Mouse (Mus musculus) hindbrain, embryonic 16.5 days (tissue): ENCODE measurements around the gene Map1s. TPM values are rescaled to one million over a fixed set of nuclear protein-coding genes. Genes with fewer than 3 reads are reported as not detected.

ENCODE experiments used
- ATAC-seq: fragments of 200-750 bp; cut with Nextera tagmentation; 2 replicates; pipeline ENCODE4 v1.8.0; 2017; ENCODE audit warnings: moderate TSS enrichment, moderate library complexity
- H3K27ac ChIP-seq: fragments of 300-500 bp; sonication (generic); 2 replicates; pipeline ENCODE4 v1.5.1; 2014; ENCODE audit warnings: low read depth, mild to moderate bottlenecking, control low read depth, low read length, moderate library complexity
- H3K27me3 ChIP-seq: fragments of 300-500 bp; sonication (generic); replicated peaks from 2 replicates; pipeline ENCODE4 v1.6.1; 2014; ENCODE audit warnings: low read length; ENCODE audit not compliant: control insufficient read depth, insufficient read depth
- H3K36me3 ChIP-seq: fragments of 300-500 bp; sonication (generic); 2 replicates; pipeline ENCODE4 v1.6.1; 2014; ENCODE audit warnings: mild to moderate bottlenecking, low read length, moderate library complexity, mixed read lengths; ENCODE audit not compliant: control insufficient read depth, insufficient read depth
- H3K4me1 ChIP-seq: fragments of 300-500 bp; sonication (generic); 2 replicates; pipeline ENCODE4 v1.6.1; 2014; ENCODE audit warnings: low read depth, low read length; ENCODE audit not compliant: control insufficient read depth, insufficient read depth
- H3K4me2 ChIP-seq: fragments of 300-500 bp; sonication (generic); 2 replicates; pipeline ENCODE4 v1.6.1; 2014; ENCODE audit warnings: mild to moderate bottlenecking, low read length, control low read depth, moderate library complexity
- H3K4me3 ChIP-seq: fragments of 300-500 bp; sonication (generic); 2 replicates; pipeline ENCODE4 v1.5.1; 2014; ENCODE audit warnings: mild to moderate bottlenecking, low read length, control low read depth, moderate library complexity
- H3K9ac ChIP-seq: fragments of 300-500 bp; sonication (generic); 2 replicates; pipeline ENCODE4 v1.6.1; 2014; ENCODE audit warnings: low read depth, mild to moderate bottlenecking, control low read depth, low read length, moderate library complexity
- H3K9me3 ChIP-seq: fragments of 300-500 bp; sonication (generic); 2 replicates; pipeline ENCODE4 v1.6.1; 2014; ENCODE audit warnings: mild to moderate bottlenecking, low read length, moderate library complexity; ENCODE audit not compliant: control insufficient read depth
- WGBS: fragments of 180-500 bp; shearing (Covaris S2); extraction: QIAGEN DNeasy Blood & Tissue Kit; methylation state at CpG from one replicate; pipeline ENCODE4 v1.1.7; 2014; 5-methylcytosine and 5-hydroxymethylcytosine counted together
- polyA plus RNA-seq: library from polyadenylated mRNA; unstranded; fragments of >200 nt; fragmentation: Nextera tagmentation; extraction: Ambion mirVana; gene quantifications from 2 replicates; pipeline ENCODE4 v1.2.1, GENCODE M21; 2015

The Map1s gene
- polyA plus RNA-seq, 1 experiment from 2014 or later: 57.8 TPM

DNA sequence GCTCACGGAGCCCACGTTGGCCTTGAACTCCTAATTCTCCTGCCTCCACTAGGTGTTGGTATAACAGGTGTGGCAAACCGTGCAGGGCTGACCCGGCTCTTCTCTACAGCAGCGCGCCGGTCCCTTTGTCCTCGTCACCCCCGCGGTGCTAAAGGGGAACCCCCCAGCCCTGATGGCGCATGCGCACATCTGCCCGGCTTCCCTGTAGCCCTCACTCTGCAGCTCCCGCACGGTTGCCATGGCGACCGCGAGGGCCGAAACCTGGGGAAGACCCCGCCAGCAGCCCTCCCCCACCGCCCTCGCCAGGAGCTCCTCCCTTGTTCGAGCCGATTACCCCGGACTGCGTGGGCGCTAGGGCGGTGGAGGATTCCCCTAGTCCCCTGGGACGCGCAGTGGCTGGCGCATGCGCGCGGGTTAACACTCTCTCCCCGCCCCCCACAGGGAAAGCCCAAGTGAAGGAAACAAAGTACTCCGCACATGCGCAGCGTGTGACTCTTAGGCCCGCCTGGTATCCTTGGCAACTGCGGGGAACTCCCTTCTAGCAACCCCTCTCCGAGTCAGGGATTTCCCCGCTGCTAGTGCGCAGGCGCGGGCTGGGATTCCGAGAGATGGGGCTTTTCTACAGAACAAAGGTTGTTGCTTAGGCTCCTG is 40.3 kb upstream of the Map1s start:
- Histone ChIP-seq H3K4me3 (peak overlapping the region; percentile 46), H3K36me3 (0 out of 2 replicates have a peak, but pooled peaks cover 2% of the 10 kb centered on the region), H3K9me3 (no peaks in the 10 kb centered on the region), H3K4me1 (peaks cover 45% of the 10 kb centered on the region), H3K4me2 (peak overlapping the region; percentile 86), H3K9ac (peak overlapping the region; percentile 73), H3K27ac (peak overlapping the region; percentile 94), H3K27me3 (no peaks in the 10 kb centered on the region)
- ATAC-seq: peak; percentile 88
- WGBS: under 1% methylated on average over 46 of the region's 46 CpGs

DNA sequence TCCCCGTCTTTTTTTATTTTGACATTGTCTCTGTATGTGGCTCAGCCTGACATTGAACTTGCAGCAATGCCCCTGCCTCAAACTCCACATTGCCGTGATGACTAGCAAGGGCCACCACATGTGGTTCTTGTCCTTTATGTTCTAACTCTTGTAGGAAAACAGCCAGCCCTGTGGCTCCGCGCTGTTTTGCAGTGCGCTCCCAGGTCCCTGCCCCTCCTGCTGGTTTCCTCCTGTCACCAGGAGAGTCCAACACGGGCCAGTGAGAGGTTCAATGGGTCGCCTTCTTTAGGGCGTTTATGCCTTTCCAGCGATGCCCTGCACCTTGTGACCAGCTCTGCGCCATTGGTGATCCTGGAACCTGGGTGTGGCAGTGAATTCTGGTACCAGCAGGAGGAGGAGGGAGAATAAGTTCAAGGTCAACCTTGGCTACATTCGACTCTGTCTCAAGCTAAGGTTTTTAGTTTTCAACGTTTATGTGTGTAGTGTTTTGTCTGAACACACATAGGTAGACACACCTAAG is 39.7 kb upstream of the Map1s start:
- 5% methylated on average over 12 of the region's 12 CpGs for WGBS
- Histone ChIP-seq H3K9ac (peak overlapping the region; percentile 57), H3K36me3 (0 out of 2 replicates have a peak, but pooled peaks cover 2% of the 10 kb centered on the region), H3K4me2 (peak overlapping the region; percentile 86), H3K27ac (peak overlapping the region; percentile 80), H3K4me1 (peaks cover 45% of the 10 kb centered on the region), H3K9me3 (no peaks in the 10 kb centered on the region), H3K4me3 (peak overlapping the region; percentile 46), H3K27me3 (no peaks in the 10 kb centered on the region)
- ATAC-seq: peak; percentile 7

DNA sequence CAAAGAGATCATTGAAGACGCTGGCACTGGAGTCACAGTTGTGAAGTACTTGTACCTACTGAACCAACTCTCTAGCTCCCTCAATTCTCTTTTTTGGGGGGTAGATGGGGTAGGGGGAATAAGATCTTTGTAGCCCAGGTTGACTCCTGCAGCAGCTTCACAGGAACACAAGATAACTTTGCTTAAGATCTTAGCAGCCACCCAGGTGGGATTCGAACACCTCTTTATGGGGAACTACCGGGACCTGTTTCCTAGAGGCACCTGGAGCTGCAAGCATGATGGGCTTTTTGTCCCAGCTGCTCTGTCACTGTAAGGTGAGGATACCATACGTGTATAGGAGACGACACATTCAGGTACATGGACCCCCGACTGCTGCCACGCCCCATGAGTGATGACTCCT is 39.2 kb upstream of the Map1s start:
- 85% methylated on average over 7 of the region's 7 CpGs for WGBS
- Histone ChIP-seq H3K4me2 (no peak overlapping the region), H3K9ac (no peak overlapping the region), H3K4me1 (peaks cover 46% of the 10 kb centered on the region), H3K4me3 (no peak overlapping the region), H3K27me3 (no peaks in the 10 kb centered on the region), H3K36me3 (0 out of 2 replicates have a peak, but pooled peaks cover 2% of the 10 kb centered on the region), H3K9me3 (no peaks in the 10 kb centered on the region), H3K27ac (no peak overlapping the region)
- no peak for ATAC-seq

DNA sequence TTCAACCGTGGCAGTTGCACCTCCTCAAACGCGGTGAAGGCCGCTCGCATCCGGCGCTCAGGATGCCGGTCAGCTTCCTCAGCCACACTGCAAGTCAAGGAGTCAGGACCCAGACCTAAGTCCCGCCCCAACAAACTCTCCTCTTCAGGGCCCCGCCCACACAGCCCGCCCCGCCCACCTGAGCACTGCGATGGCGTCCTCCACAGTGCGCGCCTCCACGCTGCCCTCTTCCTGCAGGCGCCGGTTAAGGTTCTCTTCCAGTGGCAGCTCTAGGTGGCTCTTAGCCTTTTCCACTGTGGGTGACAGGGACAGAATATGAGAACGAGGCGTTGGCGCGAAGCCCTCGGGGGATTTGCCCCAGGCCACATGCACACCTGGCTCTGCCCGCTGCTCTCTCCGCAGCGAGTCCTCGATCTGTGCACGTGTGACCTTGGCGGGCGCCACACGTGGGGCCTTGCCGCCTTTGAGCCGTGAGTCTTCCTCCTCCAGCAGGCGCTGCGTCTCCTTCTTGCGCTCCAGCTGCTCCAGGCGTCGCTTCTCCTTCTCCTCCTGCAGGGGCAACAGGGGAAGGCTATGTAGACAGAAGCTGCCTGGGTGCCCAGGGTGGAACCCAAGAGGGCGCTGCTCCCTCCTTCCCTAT is 37.1 kb upstream of the Map1s start:
- Histone ChIP-seq H3K4me2 (0 out of 2 replicates have a peak overlapping the region, but pooled peaks have one; percentile 0), H3K4me3 (no peak overlapping the region), H3K4me1 (peaks cover 42% of the 10 kb centered on the region), H3K9me3 (no peaks in the 10 kb centered on the region), H3K27me3 (no peaks in the 10 kb centered on the region), H3K36me3 (0 out of 2 replicates have a peak, but pooled peaks cover 2% of the 10 kb centered on the region), H3K9ac (peak overlapping the region; percentile 44; the same call in 1 of the 2 replicates), H3K27ac (peak overlapping the region; percentile 10)
- ATAC-seq: no peak
- WGBS: 12% methylated on average over 40 of the region's 40 CpGs

DNA sequence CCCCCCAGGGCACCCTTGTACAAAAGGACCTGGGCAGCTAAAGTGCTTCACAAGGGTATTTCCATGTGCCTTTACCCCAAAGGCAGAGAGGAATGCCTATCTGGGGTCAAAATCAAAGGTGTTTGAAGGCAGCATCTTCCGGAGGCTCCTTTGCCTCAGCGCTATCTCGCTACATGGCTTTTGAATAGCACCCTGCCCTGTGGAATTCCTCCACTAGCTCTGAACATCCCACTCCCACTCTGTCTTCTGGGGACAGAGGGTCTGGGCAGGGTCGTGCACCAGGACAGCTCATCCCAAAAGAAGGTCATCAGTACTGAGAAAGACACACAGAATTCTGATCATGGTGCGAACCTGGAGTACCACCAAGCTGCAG is 36.5 kb upstream of the Map1s start:
- H3K27me3 ChIP-seq: no peaks in the 10 kb centered on the region
- no peak overlapping the region for H3K4me2 ChIP-seq
- no peak overlapping the region for H3K4me3 ChIP-seq
- H3K27ac ChIP-seq: peak overlapping the region; percentile 10
- 42% methylated on average over 5 of the region's 5 CpGs for WGBS
- H3K9ac ChIP-seq: peak overlapping the region; percentile 44; the same call in 1 of the 2 replicates
- no peak for ATAC-seq
- peaks cover 37% of the 10 kb centered on the region for H3K4me1 ChIP-seq
- H3K9me3 ChIP-seq: no peaks in the 10 kb centered on the region
- H3K36me3 ChIP-seq: 0 out of 2 replicates have a peak, but pooled peaks cover 2% of the 10 kb centered on the region

DNA sequence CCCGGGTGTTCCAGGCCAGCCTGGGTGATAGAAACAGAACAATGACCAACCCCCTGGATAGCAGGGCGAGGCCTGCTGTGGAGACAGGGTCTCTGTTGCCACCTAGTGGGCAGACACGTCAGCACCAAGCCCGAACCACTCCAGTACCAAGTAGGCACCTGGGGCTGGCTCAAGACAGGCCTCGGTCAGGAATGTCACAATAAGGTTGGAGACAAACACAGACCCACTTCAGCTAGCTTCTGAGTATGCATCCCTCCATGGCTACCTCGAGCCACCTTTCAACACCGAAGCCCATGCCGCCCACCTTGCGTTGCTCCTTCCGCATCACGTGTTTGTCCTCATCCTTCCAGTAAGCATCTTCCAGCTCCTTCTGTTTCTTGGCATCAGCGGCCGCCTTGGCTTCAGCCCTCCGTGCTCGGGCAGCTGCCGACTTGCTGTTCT is 36.1 kb upstream of the Map1s start:
- H3K9ac ChIP-seq: peak overlapping the region; percentile 44; the same call in 1 of the 2 replicates
- 0 out of 2 replicates have a peak, but pooled peaks cover 2% of the 10 kb centered on the region for H3K36me3 ChIP-seq
- peaks cover 32% of the 10 kb centered on the region for H3K4me1 ChIP-seq
- H3K4me3 ChIP-seq: no peak overlapping the region
- no peaks in the 10 kb centered on the region for H3K27me3 ChIP-seq
- WGBS: 46% methylated on average over 16 of the region's 16 CpGs
- H3K27ac ChIP-seq: peak overlapping the region; percentile 10
- no peaks in the 10 kb centered on the region for H3K9me3 ChIP-seq
- no peak overlapping the region for H3K4me2 ChIP-seq
- 0 out of 2 replicates have a peak, but pooled peaks have one; percentile 7 for ATAC-seq

DNA sequence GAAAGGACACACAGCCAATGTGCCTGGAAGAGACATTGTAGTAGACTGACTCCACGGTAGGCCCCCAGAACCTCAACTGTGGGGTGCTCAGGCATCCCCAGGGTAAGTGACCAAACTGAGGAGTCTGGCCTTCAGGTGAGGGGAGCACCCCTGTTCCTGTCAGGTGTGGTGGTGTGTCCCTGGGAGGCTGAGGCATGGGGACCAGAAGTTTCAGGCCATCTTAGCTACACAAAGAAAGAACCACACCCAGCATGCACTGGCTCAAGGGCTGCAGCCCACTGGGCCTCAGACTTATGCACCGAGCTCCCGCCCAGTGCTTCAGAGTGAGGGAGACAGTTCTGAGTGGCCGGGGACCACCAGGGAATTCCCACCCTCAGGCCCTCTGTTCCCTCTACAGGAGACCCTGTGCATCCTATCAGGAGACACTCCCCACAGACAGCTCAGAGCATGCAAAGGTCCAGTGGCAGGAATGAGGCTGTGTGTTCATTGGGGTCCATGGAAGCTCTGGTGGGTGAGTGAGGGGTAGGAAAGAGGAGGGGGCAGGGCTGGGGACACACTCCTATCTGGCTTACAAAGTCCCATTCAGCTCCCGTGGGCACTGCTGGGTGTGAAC is 34.4 kb upstream of the Map1s start:
- Histone ChIP-seq H3K36me3 (0 out of 2 replicates have a peak, but pooled peaks cover 2% of the 10 kb centered on the region), H3K27me3 (no peaks in the 10 kb centered on the region), H3K4me2 (no peak overlapping the region), H3K4me3 (no peak overlapping the region), H3K9ac (no peak overlapping the region), H3K27ac (no peak overlapping the region), H3K9me3 (no peaks in the 10 kb centered on the region), H3K4me1 (peaks cover 23% of the 10 kb centered on the region)
- ATAC-seq: no peak
- WGBS: 86% methylated on average over 5 of the region's 5 CpGs

DNA sequence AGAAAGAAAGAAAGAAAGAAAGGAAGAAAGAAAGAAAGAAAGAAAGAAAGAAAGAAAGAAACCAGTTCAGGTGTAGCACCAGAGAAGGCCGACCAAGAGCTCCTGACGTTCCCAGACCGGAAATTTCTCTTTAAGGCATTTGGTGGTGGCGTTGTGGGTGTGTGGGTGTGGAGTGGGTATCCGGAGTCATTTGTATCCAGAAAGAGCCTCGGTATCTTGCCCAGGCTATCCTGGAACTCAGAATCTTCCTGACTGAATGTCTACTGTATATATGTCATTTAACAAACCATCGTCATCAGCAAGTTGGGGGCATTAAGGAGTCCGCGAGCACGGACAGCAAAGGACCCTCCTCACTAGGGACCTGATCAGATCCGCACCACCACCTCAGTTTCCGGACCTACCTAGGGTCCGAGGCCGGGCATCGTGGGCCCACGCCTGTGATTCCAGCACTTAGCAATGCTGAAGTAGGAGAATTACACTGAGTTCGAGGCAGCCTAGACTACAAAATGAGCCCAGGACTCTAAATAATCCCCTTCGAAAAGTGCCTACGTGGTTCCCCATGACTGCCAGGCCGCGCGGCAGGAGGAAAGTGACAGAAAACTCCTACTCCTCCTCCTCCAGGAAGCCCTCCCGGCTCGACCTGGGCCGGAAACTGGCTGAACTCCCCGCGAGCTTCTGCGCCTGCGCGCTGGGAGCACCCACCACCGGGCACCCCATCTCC is 32.9 kb upstream of the Map1s start:
- H3K4me3 ChIP-seq: peak overlapping the region; percentile 90
- H3K4me1 ChIP-seq: peaks cover 22% of the 10 kb centered on the region
- H3K4me2 ChIP-seq: peak overlapping the region; percentile 95
- H3K27ac ChIP-seq: peak overlapping the region; percentile 90
- no peaks in the 10 kb centered on the region for H3K36me3 ChIP-seq
- no peaks in the 10 kb centered on the region for H3K9me3 ChIP-seq
- H3K27me3 ChIP-seq: no peaks in the 10 kb centered on the region
- peak overlapping the region; percentile 86 for H3K9ac ChIP-seq
- WGBS: 8% methylated on average over 31 of the region's 31 CpGs
- ATAC-seq: no peak
